Mouse (Mus musculus) thymus, adult 2 months (tissue): ENCODE results near the gene Tsr1.

ENCODE experiments used
- CTCF ChIP-seq: fragments of 200-500 bp; IDR thresholded peaks from 2 replicates; pipeline ENCODE4 v1.5.1; 2012; ENCODE audit warnings: mild to moderate bottlenecking, control low read depth, low read length, moderate library complexity, borderline replicate concordance; ENCODE audit not compliant: control insufficient read depth, poor library complexity, insufficient read depth; ENCODE audit errors: extremely low read depth
- POLR2A ChIP-seq: fragments of 200-500 bp; IDR thresholded peaks from 2 replicates; pipeline ENCODE4 v1.6.1; 2012; ENCODE audit warnings: mild to moderate bottlenecking, low read length, control low read depth, moderate library complexity; ENCODE audit not compliant: control insufficient read depth, poor library complexity, insufficient read depth; ENCODE audit errors: extremely low read depth

DNA sequence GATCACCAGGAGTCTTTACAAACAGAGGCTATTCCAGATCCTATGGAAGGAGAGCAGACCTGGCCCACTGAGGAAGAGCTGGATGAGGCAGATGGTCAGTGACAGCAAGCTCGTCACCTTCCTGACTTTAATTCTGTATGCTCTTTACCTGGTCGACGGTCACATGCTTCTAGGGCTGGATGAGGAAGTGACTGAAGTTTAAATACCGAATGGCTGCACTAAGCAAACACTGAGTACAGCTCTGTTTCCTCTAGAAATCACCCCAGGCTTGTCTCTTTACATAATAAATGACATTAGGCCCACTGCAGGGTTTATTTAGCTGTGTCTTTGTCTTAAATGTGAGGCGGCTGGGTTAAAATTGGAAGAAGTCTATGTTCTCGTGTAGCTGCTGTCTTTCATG lies 3.7 kb downstream of the Tsr1 start:
- no peak for TF ChIP-seq CTCF
- TF ChIP-seq POLR2A, result no peak
